Mouse (Mus musculus) C2C12 (cell line): ENCODE data around the gene Myo9b.

Experiments used
- CEBPB ChIP-seq: IDR thresholded peaks from one replicate; pipeline ENCODE4 v1.6.1; 2011; ENCODE audit warnings: low read depth, mild to moderate bottlenecking, control low read depth, moderate library complexity
- CTCF ChIP-seq: IDR thresholded peaks from one replicate; pipeline ENCODE4 v1.5.1; 2011; ENCODE audit not compliant: control insufficient read depth, insufficient read depth, insufficient read length
- FOSL1 ChIP-seq: IDR thresholded peaks from one replicate; pipeline ENCODE4 v1.8.0; 2011; ENCODE audit warnings: mild to moderate bottlenecking, low read length; ENCODE audit not compliant: poor library complexity, insufficient read depth, severe bottlenecking
- MAX ChIP-seq: IDR thresholded peaks from one replicate; pipeline ENCODE4 v1.6.1; 2011; ENCODE audit warnings: mild to moderate bottlenecking, control low read depth
- MYOG ChIP-seq: IDR thresholded peaks from one replicate; pipeline ENCODE4 v1.6.1; 2011; ENCODE audit not compliant: control insufficient read depth, insufficient read length; ENCODE audit errors: extremely low read depth
- USF1 ChIP-seq: IDR thresholded peaks from one replicate; pipeline ENCODE4 v1.6.1; 2011; ENCODE audit warnings: low read depth, mild to moderate bottlenecking, control low read depth, moderate library complexity

- TF ChIP-seq CTCF (no peak), USF1 (no peak), MAX (no peak), CEBPB (no peak), FOSL1 (no peak), MYOG (no peak)
Observed at GRCm38 (mm10) chr8:71322939-71323338, 50.4 kb downstream of the Myo9b start.
